Mouse (Mus musculus): ENCODE data around the gene Eid3.

The Eid3 gene

GRCm38 (mm10) chr10:82860929-82861315, 5.5 kb upstream of the Eid3 start:
- no peak for DNase-seq (ENCODE audit: low spot score in 2 of 2)

DNA sequence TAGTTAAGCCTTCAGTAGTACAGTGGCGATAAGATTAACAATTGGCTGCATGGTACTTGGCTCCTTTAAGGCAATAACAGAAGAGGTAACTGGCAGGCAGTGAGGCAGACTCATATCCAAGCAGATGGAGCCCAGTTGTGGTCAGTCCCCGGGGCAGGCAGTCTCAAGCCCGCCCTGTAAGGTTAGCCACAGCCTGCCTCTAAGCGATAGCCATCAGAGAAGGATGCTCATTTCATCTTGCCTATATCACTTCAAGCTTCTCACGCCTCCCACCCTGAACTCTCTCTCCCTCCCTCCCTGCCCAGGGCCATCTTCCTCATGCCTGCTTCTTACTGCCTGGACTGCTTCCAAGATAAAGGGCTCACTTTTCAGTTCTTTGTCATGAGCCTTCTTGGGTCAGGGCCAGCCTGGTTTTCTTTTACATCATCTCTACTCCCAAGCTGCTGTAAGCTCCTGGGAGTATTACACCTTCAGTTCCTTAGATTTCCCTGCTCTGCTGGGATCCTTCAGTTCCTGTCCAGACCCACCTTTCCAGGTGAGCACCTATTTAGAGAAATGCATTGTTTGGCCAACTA, 3.2 kb upstream of the Eid3 start:
- no peak for DNase-seq (ENCODE audit: low spot score in 2 of 2)

DNA sequence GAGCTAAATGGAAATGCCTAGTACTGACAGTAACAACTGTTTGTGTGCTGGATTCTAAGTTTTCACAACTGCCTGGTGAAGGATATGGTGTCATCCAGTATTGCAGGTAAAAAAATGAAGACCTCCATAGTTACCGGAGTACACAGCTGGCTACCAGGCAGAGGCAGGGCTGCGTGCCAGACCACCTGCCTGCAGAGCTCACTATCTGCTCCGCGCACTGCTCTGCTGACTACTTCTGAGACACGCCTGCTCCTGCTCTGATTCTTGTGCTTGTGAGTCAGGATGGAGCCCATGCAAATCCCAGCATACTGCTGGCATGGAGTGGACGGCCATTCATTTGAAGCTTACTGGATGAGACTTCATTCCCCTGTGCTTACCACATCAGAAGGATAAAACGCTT, 2.6 kb upstream of the Eid3 start:
- no peak for DNase-seq (ENCODE audit: low spot score in 2 of 2)

- DNase-seq (ENCODE audit: low spot score in 2 of 2): no peak
Observed at GRCm38 (mm10) chr10:82866832-82867231, 406 bp downstream of the Eid3 start.

DNA sequence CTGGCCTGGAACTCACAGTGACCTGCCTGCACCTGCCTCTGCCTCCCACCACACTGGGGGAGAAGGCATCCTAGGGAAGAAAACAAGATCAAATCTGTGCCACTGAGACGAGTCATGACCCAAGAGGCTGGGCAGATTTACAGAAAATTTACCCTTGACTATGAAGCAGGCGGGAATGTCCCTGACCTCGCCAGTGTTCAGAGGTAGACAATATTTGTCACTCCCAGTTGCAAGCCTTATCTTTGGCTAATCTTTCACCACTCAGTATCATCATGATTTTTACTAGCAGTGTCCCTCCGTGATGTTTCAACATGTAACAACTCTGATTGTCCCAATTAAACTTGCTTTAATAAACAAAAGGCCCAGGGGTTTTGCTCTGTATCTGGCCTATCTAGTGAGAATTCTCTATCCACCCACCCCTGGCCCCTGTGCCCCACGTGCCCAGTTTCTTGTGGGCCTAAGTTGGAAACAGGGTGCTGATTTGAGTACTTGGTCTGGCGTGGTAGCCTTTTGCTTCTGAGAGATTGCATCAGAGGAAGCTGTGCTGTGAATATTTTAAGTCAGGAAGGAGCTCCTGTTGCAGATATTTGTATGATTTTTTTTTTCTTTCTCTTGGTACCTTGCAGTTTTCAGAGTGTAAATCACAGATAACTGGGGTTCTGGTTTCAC, 2.1 kb downstream of the Eid3 start:
- no peak for DNase-seq (ENCODE audit: low spot score in 2 of 2)

GRCm38 (mm10) chr10:82875446-82875845, 9.0 kb downstream of the Eid3 start:
- DNase-seq (ENCODE audit: low spot score in 2 of 2): no peak

GRCm38 (mm10) chr10:82876076-82876796, 9.8 kb downstream of the Eid3 start:
- no peak for DNase-seq (ENCODE audit: low spot score in 2 of 2)

DNA sequence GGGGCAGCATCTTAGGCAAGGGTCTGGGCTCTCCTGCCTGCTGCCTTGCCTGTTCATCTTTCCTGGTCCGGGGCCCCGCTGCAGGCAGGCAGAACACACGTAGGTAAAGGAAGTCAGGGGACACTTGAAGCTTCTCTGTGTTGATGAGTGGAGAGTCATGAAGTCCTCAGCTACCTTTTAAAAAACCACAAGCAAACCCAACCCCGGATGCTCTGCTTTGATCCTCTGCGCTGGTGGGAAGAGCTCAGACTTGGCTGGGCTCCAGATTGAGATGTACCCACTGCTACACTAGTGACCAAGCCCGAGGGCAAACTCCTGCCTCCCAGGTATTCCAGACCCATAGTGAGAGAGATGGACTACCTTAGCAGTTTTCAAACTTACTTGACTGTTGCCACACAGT, 20.9 kb downstream of the Eid3 start:
- DNase-seq (ENCODE audit: low spot score in 2 of 2): no peak

DNA sequence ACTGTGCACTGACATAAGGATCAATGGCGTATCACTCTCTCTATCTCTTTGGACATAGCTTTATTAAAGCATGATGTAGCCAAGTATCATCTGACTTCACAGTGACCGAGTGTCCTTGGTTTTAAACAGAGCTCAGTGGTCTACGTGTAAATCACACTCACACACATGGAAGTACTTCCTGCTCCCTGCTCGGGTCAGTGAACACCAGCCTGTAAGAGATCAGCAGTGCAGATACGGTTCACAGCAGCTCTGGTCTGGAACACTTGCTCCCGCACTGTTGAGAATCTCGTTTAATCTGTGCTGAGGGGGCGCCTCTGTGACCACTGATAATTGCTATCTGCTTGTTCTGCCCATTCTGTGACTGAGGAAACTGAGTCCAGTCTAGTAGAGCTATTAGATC, 22.1 kb downstream of the Eid3 start:
- DNase-seq (ENCODE audit: low spot score in 2 of 2): no peak

GRCm38 (mm10) chr10:82889447-82889973, 23.1 kb downstream of the Eid3 start:
- DNase-seq (ENCODE audit: low spot score in 2 of 2): no peak

- no peak for DNase-seq (ENCODE audit: low spot score in 2 of 2)
Observed at GRCm38 (mm10) chr10:82890936-82891335, 24.5 kb downstream of the Eid3 start.

DNA sequence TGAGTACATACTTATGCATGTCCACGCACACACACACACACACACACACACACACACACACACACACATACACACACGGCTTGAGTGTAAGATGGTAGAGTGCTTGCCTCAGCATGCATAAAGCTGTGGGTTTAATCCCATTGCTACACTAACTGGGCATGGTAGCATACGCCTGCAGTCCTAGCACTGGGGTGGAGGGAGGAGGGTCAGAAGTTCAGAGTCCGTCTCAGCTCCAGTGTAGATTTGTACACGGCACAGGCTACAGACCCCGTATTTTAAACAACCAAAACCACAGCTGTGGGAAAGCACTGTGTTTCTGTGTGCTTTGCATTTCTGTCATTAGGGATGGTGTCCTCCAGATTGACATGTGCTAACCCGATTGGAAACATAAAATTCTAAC, 25.0 kb downstream of the Eid3 start:
- no peak for DNase-seq (ENCODE audit: low spot score in 2 of 2)

DNA sequence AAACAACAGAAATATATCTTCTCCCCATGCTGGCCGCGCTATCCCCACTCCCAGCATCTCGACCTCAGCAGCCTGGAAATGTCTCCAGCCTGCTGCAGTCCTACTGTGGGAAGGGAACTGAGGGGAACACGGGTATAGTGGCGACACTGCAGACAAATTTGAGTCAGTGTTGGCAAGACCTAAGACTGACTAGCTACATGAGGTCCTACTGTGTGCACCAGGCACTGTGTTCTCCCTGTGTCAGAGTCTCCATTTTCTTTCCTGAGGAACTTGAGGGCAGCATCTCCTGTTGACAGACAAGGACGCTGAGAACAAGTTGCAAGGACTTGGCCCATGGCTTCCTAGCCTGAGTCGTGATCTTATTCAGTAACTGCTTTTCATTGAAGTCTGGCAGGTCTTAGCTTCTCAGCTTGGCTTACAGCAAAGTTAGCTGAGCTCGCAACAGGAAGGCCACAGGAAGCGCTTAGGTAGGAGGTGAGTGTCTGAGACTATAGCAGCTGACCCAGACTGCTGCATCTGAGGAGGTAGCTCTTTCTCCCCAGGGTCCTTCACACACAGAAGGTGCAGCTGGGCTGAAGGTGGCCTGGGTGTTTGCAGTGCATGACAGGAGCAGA, 26.1 kb downstream of the Eid3 start:
- DNase-seq (ENCODE audit: low spot score in 2 of 2): no peak

- DNase-seq (ENCODE audit: low spot score in 2 of 2): no peak
Observed at GRCm38 (mm10) chr10:82893872-82894650, 27.6 kb downstream of the Eid3 start.

DNA sequence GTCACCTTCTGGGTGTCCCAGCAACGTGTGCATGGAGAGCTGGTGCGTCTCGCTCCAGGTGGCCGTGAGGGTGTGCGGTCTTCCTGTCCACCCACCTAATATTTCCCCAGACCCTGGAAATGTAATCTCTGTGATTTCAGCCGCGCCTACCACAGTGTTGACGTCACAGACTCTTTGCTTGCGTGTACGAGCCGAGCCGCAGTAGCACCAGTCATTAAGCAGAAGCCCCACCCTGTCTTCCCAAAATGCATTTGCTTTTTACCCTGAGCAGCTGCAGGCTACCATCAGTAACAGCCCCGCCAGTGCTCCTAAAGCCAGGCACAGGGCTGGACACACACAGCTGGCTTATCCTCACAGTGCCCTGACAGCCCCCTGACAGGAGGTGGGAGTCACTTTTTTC, 31.5 kb downstream of the Eid3 start:
- no peak for DNase-seq (ENCODE audit: low spot score in 2 of 2)

DNA sequence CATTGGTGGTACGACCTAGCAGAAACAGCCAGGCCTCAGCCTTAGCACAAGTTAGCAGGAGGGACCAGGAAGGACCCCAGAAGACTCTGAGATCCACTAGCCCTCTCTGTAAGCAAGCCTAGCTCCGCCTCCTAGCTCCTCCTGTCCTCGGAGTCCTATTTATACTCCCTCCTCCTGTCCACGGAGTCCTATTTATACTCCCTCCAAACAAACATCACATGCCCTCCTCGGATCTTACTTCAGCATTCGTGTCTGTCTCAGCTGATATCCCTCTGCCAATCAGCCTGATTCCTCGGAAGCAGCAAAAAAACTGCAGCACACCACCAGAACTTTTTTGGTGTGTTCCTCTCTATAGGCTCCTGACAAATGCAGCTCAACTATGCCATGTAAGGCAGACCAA, 32.5 kb downstream of the Eid3 start:
- no peak for DNase-seq (ENCODE audit: low spot score in 2 of 2)

- DNase-seq (ENCODE audit: low spot score in 2 of 2): no peak
Observed at GRCm38 (mm10) chr10:82899810-82900421, 33.5 kb downstream of the Eid3 start.

GRCm38 (mm10) chr10:82900546-82900945, 34.1 kb downstream of the Eid3 start:
- no peak for DNase-seq (ENCODE audit: low spot score in 2 of 2)

DNA sequence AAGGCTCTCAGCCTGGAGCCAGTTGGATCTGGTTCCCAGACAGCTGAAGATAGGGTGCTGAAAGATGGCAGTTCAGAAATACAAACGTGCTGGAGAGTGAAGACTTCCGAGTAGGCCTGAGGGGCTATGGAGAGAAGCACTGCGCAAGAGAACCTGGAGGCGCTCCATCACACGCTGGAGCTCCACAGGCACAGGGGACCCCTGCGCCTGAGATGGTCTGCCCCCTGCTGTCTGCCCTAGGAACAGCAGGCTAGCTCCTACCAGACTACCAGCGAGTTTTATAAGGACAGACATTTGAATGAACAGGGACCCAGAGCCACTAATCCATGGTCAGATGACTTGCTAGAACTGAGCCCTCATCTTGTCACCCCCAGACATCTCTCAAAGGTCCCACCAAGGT, 35.0 kb downstream of the Eid3 start:
- peak; percentile 80 to 82 for DNase-seq (ENCODE audit: low spot score in 2 of 2)

- no peak for DNase-seq (ENCODE audit: low spot score in 2 of 2)
Observed at GRCm38 (mm10) chr10:82908526-82908925, 42.1 kb downstream of the Eid3 start.

DNA sequence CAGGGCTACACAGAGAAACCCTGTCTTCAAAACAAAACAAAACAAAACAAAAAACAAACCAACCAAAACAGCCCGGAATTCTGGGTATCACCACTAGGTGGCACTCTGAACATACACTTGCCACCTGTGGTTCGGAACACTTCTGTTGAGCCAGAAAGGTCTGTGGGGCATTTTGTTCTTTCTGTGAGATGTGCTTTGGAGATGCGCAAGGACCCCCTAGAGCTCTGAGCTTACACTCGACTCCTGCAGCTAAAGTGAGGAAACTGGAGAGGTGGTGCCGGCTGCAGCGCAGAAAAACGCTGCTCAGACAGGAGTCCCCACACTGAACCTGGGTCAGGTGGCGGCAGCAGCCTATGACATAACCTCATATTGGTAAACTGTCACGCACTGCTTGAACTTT, 43.0 kb downstream of the Eid3 start:
- peak; percentile 66 to 69 for DNase-seq (ENCODE audit: low spot score in 2 of 2)

Data from frontal cortex, postnatal 25 days (tissue).